Mouse (Mus musculus) intestine, postnatal 0 days (tissue): ENCODE measurements at regions not wholly inside any gene's neighbourhood (a gene's known extent, or its start where the extent isn't known, plus 50 kb on each side); places are given as distances from the start of the nearest gene placed in this dataset.
"Not testable (repeated sequence)": the region's sequence is repeated elsewhere in the genome, so short reads cannot be mapped to it uniquely, and the experiment has no call there.

Source experiments
- ATAC-seq: fragments of 200-750 bp; cut with Nextera tagmentation; 2 replicates; pipeline ENCODE4 v1.8.0; 2017; ENCODE audit warnings: mild to moderate bottlenecking, moderate TSS enrichment, moderate library complexity
- H3K27ac ChIP-seq: fragments of 300-500 bp; sonication (generic); 2 replicates; pipeline ENCODE4 v1.5.1; 2014; ENCODE audit warnings: mild to moderate bottlenecking, low read depth, low read length, moderate library complexity
- H3K27me3 ChIP-seq: fragments of 300-500 bp; sonication (generic); replicated peaks from 2 replicates; pipeline ENCODE4 v1.6.1; 2014; ENCODE audit warnings: low read length, mixed read lengths; ENCODE audit not compliant: control insufficient read depth, insufficient read depth
- H3K36me3 ChIP-seq: fragments of 300-500 bp; sonication (generic); 2 replicates; pipeline ENCODE4 v1.6.1; 2014; ENCODE audit warnings: mild to moderate bottlenecking, moderate library complexity; ENCODE audit not compliant: control insufficient read depth, insufficient read depth
- H3K4me1 ChIP-seq: fragments of 300-500 bp; sonication (generic); replicated peaks from 2 replicates; pipeline ENCODE4 v1.6.1; 2014; ENCODE audit warnings: antibody characterized with exemption, low read length, mixed read lengths; ENCODE audit not compliant: control insufficient read depth, insufficient read depth
- H3K4me2 ChIP-seq: fragments of 300-500 bp; sonication (generic); replicated peaks from 2 replicates; pipeline ENCODE4 v1.6.1; 2014; ENCODE audit warnings: low read depth, mild to moderate bottlenecking, moderate library complexity
- H3K4me3 ChIP-seq: fragments of 300-500 bp; sonication (generic); 2 replicates; pipeline ENCODE4 v1.5.1; 2014; ENCODE audit warnings: low read depth, low read length
- H3K9ac ChIP-seq: fragments of 300-500 bp; sonication (generic); 2 replicates; pipeline ENCODE4 v1.6.1; 2014; ENCODE audit warnings: mild to moderate bottlenecking, low read depth, low read length
- H3K9me3 ChIP-seq: fragments of 300-500 bp; sonication (generic); 2 replicates; pipeline ENCODE4 v1.6.1; 2016; ENCODE audit warnings: mixed run types; ENCODE audit not compliant: control insufficient read depth
- CTCF ChIP-seq: sonication (generic); IDR thresholded peaks from 2 replicates; pipeline ENCODE4 v1.5.1; 2016; ENCODE audit warnings: low read depth, mild to moderate bottlenecking, control low read depth, antibody characterized with exemption, moderate library complexity
- WGBS: fragments of 180-500 bp; shearing (Covaris S2); extraction: QIAGEN DNeasy Blood & Tissue Kit; methylation state at CpG from one replicate; pipeline ENCODE4 v1.1.7; 2014; 5-methylcytosine and 5-hydroxymethylcytosine counted together

DNA sequence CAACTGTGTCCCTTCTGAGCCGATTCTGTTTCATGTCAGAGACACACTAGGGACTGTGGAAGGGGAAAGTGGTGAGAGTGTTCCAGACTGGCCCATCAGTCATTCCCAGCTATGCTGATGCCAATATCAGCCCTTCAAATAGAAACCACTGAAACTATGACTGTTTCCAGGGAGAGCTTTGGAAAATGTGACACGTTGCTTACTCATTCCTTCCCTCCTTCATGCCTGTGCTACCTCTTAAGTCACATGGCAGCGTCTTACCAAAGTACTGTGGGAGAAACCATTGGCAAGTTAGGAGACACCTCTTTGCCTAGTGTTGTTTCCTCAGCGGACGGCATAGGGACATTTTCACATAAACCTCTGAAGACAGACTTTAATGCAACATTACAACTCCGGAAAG lies 153.0 kb upstream of the Gm11146 start:
- H3K27me3 ChIP-seq: no peaks in the 10 kb centered on the region
- H3K4me3 ChIP-seq: no peak overlapping the region
- WGBS: 78% methylated on average over 6 of the region's 6 CpGs
- ATAC-seq: no peak
- H3K36me3 ChIP-seq: no peaks in the 10 kb centered on the region
- TF ChIP-seq CTCF: no peak
- H3K27ac ChIP-seq: no peak overlapping the region
- no peaks in the 10 kb centered on the region for H3K9me3 ChIP-seq
- no peak overlapping the region for H3K9ac ChIP-seq
- H3K4me1 ChIP-seq: no peaks in the 10 kb centered on the region
- H3K4me2 ChIP-seq: no peak overlapping the region

GRCm38 (mm10) chr16:77749474-77749873 lies 147.6 kb upstream of the Gm11146 start:
- no peak for TF ChIP-seq CTCF
- Histone ChIP-seq H3K27ac (no peak overlapping the region), H3K27me3 (no peaks in the 10 kb centered on the region)

GRCm38 (mm10) chr16:77743838-77744237 lies 141.9 kb upstream of the Gm11146 start:
- no peaks in the 10 kb centered on the region for H3K4me1 ChIP-seq
- no peaks in the 10 kb centered on the region for H3K27me3 ChIP-seq
- no peak for ATAC-seq
- H3K4me3 ChIP-seq: no peak overlapping the region
- H3K27ac ChIP-seq: no peak overlapping the region
- no peaks in the 10 kb centered on the region for H3K9me3 ChIP-seq
- no peaks in the 10 kb centered on the region for H3K36me3 ChIP-seq
- TF ChIP-seq CTCF: no peak
- no peak overlapping the region for H3K4me2 ChIP-seq
- WGBS: 80% methylated on average over 6 of the region's 6 CpGs
- H3K9ac ChIP-seq: no peak overlapping the region

More at GRCm38 (mm10) chr16:77749474-77749873, 147.6 kb upstream of the Gm11146 start:
- Histone ChIP-seq H3K36me3 (no peaks in the 10 kb centered on the region), H3K4me3 (no peak overlapping the region), H3K9me3 (no peaks in the 10 kb centered on the region), H3K4me2 (no peak overlapping the region), H3K4me1 (no peaks in the 10 kb centered on the region), H3K9ac (no peak overlapping the region)
- WGBS: 82% methylated on average over 2 of the region's 2 CpGs
- ATAC-seq: no peak

GRCm38 (mm10) chr16:77738821-77739220 lies 136.9 kb upstream of the Gm11146 start:
- Histone ChIP-seq H3K36me3 (no peaks in the 10 kb centered on the region), H3K4me1 (no peaks in the 10 kb centered on the region), H3K27ac (no peak overlapping the region), H3K27me3 (no peaks in the 10 kb centered on the region), H3K4me2 (no peak overlapping the region), H3K9ac (no peak overlapping the region), H3K4me3 (no peak overlapping the region), H3K9me3 (no peaks in the 10 kb centered on the region)
- no peak for TF ChIP-seq CTCF
- no peak for ATAC-seq
- WGBS: 71% methylated on average over 1 of the region's 1 CpGs

- Histone ChIP-seq H3K36me3 (no peaks in the 10 kb centered on the region), H3K27me3 (no peaks in the 10 kb centered on the region), H3K27ac (no peak overlapping the region), H3K4me3 (no peak overlapping the region), H3K9ac (no peak overlapping the region), H3K4me2 (no peak overlapping the region), H3K9me3 (no peaks in the 10 kb centered on the region), H3K4me1 (no peaks in the 10 kb centered on the region)
- no peak for TF ChIP-seq CTCF
- WGBS: 81% methylated on average over 2 of the region's 2 CpGs
- no peak for ATAC-seq
Observed at GRCm38 (mm10) chr16:77719377-77719776, 117.5 kb upstream of the Gm11146 start.

GRCm38 (mm10) chr16:77717766-77718165 lies 115.9 kb upstream of the Gm11146 start:
- not testable (repeated sequence) for H3K4me2 ChIP-seq, H3K9me3 ChIP-seq, H3K36me3 ChIP-seq, ATAC-seq, H3K4me1 ChIP-seq, H3K27me3 ChIP-seq, H3K4me3 ChIP-seq, H3K27ac ChIP-seq, H3K9ac ChIP-seq
- WGBS: 86% methylated on average over 3 of the region's 3 CpGs

- Histone ChIP-seq H3K27me3 (no peaks in the 10 kb centered on the region), H3K36me3 (no peaks in the 10 kb centered on the region), H3K4me2 (no peak overlapping the region), H3K4me1 (no peaks in the 10 kb centered on the region), H3K4me3 (no peak overlapping the region), H3K27ac (no peak overlapping the region), H3K9ac (no peak overlapping the region), H3K9me3 (no peaks in the 10 kb centered on the region)
- 85% methylated on average over 6 of the region's 6 CpGs for WGBS
- ATAC-seq: no peak
- TF ChIP-seq CTCF: no peak
Observed at GRCm38 (mm10) chr16:77704726-77705125, 102.8 kb upstream of the Gm11146 start.
